Mouse (Mus musculus) thymus, postnatal 36 days (tissue): ENCODE results near the gene Zfp119a.
"Not testable (repeated sequence)": the region's sequence is repeated elsewhere in the genome, so short reads cannot be mapped to it uniquely, and the experiment has no call there.

Experiments used
- DNase-seq, 2 experiments: peaks; one replicate each; pipeline ENCODE4 v3.0.0; 2022; ENCODE audit warnings: mixed read lengths in 2 of 2

The Zfp119a gene

DNA sequence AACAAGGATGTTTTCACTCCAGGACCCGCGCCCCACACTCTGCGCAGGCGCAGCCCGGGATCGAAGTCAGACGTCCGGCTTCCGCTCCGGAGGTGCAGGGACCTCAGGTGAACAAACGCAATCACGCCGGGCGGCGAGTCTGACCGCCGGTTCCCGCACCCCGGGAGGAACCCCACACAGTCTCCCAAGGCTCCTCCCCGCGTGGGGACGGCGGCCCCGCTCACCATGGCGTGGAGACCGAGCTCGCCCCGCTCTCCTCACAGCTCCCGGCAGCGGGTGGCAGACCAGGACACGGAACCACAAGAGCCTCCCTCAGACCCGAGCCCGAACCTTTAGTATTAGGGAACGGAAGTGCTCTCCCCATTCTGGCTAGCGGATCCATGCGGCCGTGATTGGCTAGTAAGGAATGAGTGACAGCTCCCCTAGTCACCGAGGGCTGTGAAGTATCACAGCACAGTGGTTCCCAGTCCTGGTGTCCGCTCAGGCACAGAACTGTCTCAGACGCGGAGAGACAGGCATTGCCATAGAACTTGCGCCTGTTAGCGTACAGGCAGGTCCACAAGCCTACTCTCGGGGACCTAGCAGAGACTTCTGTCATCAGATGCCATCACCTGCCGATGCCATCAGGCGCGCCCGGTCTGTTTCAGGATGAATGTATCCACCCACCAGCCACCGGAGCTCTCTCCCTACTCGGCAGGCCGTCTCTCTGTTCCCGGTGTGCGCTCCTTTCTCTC, at the start of gene Zfp119a:
Gene Zfp119a (minus strand): TSS at position 295 of the 734 bp plus-strand sequence.
- peak; percentile 57 to 58 for DNase-seq

- DNase-seq, result no peak
Measured at GRCm38 (mm10) chr17:55906669-55907068, 27.9 kb upstream of the Zfp119a start.

DNA sequence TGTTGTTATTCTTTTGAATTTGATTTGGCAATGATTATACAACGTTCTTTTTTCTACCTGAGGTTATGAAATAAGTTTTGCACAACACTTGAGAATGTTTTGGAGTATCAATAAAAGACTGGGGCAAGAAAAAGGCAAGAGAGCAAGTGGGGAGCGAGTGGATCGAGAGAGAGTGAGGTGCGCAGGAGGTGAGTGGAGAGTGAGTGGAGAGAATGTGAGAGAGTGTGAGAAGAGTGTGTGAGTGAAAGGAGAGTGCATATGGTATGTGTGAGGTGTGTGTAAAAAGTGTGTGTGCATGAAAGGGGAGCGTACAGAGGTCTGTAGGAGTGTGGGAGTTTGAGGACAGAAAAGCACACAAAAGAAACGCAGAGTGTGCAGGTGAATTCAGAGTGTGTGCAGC, 25.4 kb upstream of the Zfp119a start:
- DNase-seq, result no peak

- DNase-seq, result no peak
Measured at GRCm38 (mm10) chr17:55903687-55904086, 25.0 kb upstream of the Zfp119a start.

DNA sequence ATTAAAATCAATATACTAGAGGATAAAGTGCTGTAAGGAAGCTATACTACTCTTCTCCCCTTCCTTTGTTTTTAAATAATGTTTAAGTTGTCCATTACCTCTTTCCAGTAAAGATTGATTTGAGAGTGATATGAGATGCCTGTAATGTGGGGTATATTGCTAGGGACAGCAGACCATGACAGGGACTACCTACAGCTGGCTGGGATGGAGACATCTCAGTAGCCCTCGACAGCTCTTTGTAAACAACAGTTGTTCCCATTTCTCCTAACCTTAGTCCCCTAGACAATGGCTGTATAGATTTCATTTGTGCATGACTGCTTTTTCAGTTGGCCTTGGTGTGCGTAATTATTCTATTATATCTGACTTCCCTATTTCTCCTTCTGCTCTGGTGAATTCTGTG, 24.4 kb upstream of the Zfp119a start:
- DNase-seq, result no peak

- DNase-seq, result not testable (repeated sequence)
Measured at GRCm38 (mm10) chr17:55892406-55892955, 13.8 kb upstream of the Zfp119a start.

- no peak for DNase-seq
Measured at GRCm38 (mm10) chr17:55884912-55885311, 6.2 kb upstream of the Zfp119a start.

DNA sequence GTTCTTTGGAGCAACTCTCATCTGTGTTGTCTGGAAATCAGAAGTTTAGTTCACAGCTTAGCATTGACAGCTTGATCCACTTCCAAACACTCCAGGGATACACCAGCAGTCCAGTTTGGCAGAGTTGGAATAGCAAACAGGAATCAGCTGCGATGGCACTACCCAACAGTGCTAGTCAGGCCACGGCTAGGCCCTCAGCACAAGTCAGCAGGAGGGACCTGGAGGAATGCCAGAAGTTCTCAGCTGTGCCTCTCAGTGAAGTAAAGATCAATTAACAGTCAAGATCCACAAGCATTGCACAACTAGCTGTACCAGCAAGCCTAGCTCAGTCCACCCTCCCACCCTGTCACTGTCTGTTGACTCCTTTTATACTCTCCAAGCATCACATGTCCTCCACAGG, 4.9 kb upstream of the Zfp119a start:
- DNase-seq, result no peak

GRCm38 (mm10) chr17:55878282-55878635, 471 bp downstream of the Zfp119a start:
- peak in 1 of 2 experiments; percentile 21 for DNase-seq

DNA sequence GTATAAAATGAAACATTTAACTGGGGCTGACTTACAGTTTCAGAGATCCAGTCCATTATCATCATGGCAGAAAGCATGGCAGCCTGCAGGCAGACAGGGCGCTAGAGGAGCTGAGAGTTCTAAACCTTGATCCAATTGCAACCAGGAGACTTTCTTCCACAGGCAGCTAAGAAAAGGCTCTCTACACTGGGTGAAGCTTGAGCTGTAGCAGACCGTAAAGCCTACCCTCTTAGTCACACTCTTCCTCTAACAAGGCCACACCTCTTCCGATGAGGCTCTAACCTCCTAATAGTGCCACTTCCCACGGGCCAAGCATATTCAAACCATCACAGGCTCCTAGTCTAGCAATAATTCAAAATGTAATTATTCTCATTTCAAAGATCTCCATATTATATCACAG, 1.5 kb downstream of the Zfp119a start:
- DNase-seq, result no peak

GRCm38 (mm10) chr17:55843067-55843466, 35.7 kb downstream of the Zfp119a start:
- DNase-seq, result no peak

GRCm38 (mm10) chr17:55821566-55821965, 57.2 kb downstream of the Zfp119a start:
- DNase-seq, result no peak

DNA sequence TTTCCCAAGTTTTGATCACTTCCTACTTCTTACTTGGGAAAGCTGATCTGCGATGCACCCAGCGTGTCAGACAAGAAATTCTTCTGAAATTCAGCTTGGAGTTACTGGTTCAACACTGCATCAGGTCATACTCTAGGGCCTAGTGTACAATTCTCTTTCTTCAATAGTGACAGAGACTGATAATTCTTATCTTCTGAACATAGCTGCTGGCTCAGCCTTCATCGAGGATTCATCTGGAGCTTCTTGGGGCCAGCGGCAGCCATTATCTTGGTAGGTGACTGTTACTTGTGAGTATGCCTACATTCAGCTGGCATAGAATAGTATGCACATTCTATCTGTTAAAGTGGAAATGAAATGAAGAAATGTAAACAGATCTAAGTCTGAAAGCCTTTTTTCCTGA, 61.9 kb downstream of the Zfp119a start:
- no peak for DNase-seq
